Comparison of ENCODE assay signal across 11 mouse cellular contexts in the genomic region with DNA sequence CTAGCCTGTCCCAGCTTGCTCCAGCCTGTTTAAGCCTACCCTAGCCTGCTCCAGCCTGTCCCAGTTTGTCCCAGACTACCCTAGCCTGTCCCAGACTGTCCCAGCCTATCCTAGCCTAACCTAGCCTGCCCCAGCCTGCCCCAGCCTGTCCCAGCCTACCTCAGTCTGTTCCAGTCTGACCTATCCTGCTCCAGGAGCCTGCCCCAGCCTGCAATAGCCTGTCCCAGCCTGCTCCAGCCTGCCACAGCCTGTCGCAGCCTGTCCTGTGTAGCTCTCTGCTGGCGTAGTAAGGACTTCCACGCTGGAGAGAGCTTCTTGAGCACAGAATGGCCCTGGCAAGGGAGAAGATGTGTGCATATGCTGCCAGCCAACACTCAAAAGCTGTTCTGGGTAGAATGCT.
DNase-seq lines count a peak whose midpoint lies in the region; ATAC-seq and TF ChIP-seq lines count a peak whose summit lies in the region.
"Had no signal": no experiment of that assay in that cellular context is flagged by ENCODE, and none has a peak within 500 bp of the region (broad histone marks: within the 10 kb centered on the region; RNA-seq: fewer than 3 reads in every experiment).

No protein-coding gene starts in this region.

- H3K27ac ChIP-seq in heart, embryonic 14.5 days (replicated peaks in 1 of 2; ENCODE audit: control insufficient read depth in 1 of 2, insufficient read depth in 1 of 2, low read depth in 2 of 2, low read length in 2 of 2): no peak overlapping the region
- no peak overlapping the region for H3K27ac ChIP-seq in lung, embryonic 16.5 days (ENCODE audit: low read length)
- H3K27ac ChIP-seq in forebrain, postnatal 0 days (ENCODE audit: low read depth, low read length): no peak overlapping the region
- H3K27ac ChIP-seq: embryonic facial prominence, embryonic 15.5 days had no signal

- no peak overlapping the region for H3K4me2 ChIP-seq in heart, embryonic 14.5 days (ENCODE audit: low read length)
- H3K4me2 ChIP-seq in lung, embryonic 16.5 days (ENCODE audit: low read depth, low read length): no peak overlapping the region
- H3K4me2 ChIP-seq in forebrain, postnatal 0 days (ENCODE audit: low read depth): no peak overlapping the region
- H3K4me2 ChIP-seq: embryonic facial prominence, embryonic 15.5 days had no signal

- 37% methylated on average over 3 of the region's 3 CpGs for WGBS in heart, embryonic 14.5 days
- 31% methylated on average over 3 of the region's 3 CpGs for WGBS in lung, embryonic 16.5 days
- 73% methylated on average over 3 of the region's 3 CpGs for WGBS in forebrain, postnatal 0 days

- 0 out of 2 replicates have a peak, but pooled peaks have one; percentile 39 for ATAC-seq in heart, embryonic 14.5 days (ENCODE audit: insufficient number of reproducible peaks, insufficient read depth, low FRiP score, low read depth)
- ATAC-seq in lung, embryonic 16.5 days (ENCODE audit: low read depth): 0 out of 2 replicates have a peak, but pooled peaks have one; percentile 41
- ATAC-seq in forebrain, postnatal 0 days: peak; percentile 81
- ATAC-seq in megakaryocyte progenitor cell, adult 5-6 weeks (replicated peaks; ENCODE audit: poor library complexity): peak; percentile 29; the same call in 1 of the 2 replicates
- no peak for ATAC-seq in activated CD4-positive, CD25-positive, alpha-beta regulatory T cell, adult 4 months

- no peak for DNase-seq in heart, adult 18-20 months
- no peak for DNase-seq in lung, postnatal 36 days
- DNase-seq in forebrain, postnatal 0 days: peak; percentile 48
- DNase-seq in retina, postnatal 1 day: no peak
- DNase-seq: kidney, adult 2 months; thymus, postnatal 14 days had no signal

- H3K36me3 ChIP-seq in heart, embryonic 14.5 days (ENCODE audit: control insufficient read depth, insufficient read depth, low read length): no peaks in the 10 kb centered on the region
- no peaks in the 10 kb centered on the region for H3K36me3 ChIP-seq in lung, embryonic 16.5 days (ENCODE audit: control insufficient read depth, insufficient read depth, low read length)
- no peaks in the 10 kb centered on the region for H3K36me3 ChIP-seq in forebrain, postnatal 0 days (ENCODE audit: insufficient read depth)
- H3K36me3 ChIP-seq: embryonic facial prominence, embryonic 15.5 days had no signal

- no peak overlapping the region for H3K9ac ChIP-seq in heart, embryonic 14.5 days (ENCODE audit: low read length)
- H3K9ac ChIP-seq in lung, embryonic 16.5 days (ENCODE audit: low read length): no peak overlapping the region
- H3K9ac ChIP-seq in forebrain, postnatal 0 days: no peak overlapping the region
- H3K9ac ChIP-seq: embryonic facial prominence, embryonic 15.5 days had no signal

- peak; percentile 21; the same call in 1 of the 2 replicates for TF ChIP-seq CTCF in forebrain, postnatal 0 days (IDR thresholded peaks at IDR 0.05; ENCODE audit: low read depth)

- H3K27me3 ChIP-seq in heart, embryonic 14.5 days (ENCODE audit: control insufficient read depth, insufficient read depth, low read length): 0 out of 2 replicates have a peak, but pooled peaks cover 2% of the 10 kb centered on the region
- H3K27me3 ChIP-seq in lung, embryonic 16.5 days (ENCODE audit: control insufficient read depth, insufficient read depth, low read depth, low read length): peaks cover 10% of the 10 kb centered on the region
- H3K27me3 ChIP-seq in forebrain, postnatal 0 days (ENCODE audit: insufficient read depth, low read length): no peaks in the 10 kb centered on the region; the same call in 1 of the 2 replicates

- no peak overlapping the region for H3K4me3 ChIP-seq in heart, embryonic 14.5 days (ENCODE audit: control insufficient read depth in 1 of 2, insufficient read depth in 1 of 2, low read depth in 1 of 2, low read length in 2 of 2)
- H3K4me3 ChIP-seq in lung, embryonic 16.5 days (ENCODE audit: low read length): no peak overlapping the region
- H3K4me3 ChIP-seq in forebrain, postnatal 0 days (ENCODE audit: low read depth, low read length): no peak overlapping the region
- H3K4me3 ChIP-seq: embryonic facial prominence, embryonic 15.5 days had no signal

- 0 out of 2 replicates have a peak, but pooled peaks cover 2% of the 10 kb centered on the region for H3K9me3 ChIP-seq in heart, embryonic 14.5 days (ENCODE audit: control insufficient read depth, low read length)
- H3K9me3 ChIP-seq in lung, embryonic 16.5 days (ENCODE audit: control insufficient read depth, low read length): no peaks in the 10 kb centered on the region
- H3K9me3 ChIP-seq in forebrain, postnatal 0 days (ENCODE audit: low read length): no peaks in the 10 kb centered on the region
- H3K9me3 ChIP-seq: embryonic facial prominence, embryonic 15.5 days had no signal

- H3K4me1 ChIP-seq in heart, embryonic 14.5 days (ENCODE audit: control insufficient read depth in 2 of 2, insufficient read depth in 2 of 2, low read length in 2 of 2): peaks cover under 1% of the 10 kb centered on the region in 2 experiments; a peak in 1 of 4 replicates
- H3K4me1 ChIP-seq in lung, embryonic 16.5 days (replicated peaks; ENCODE audit: control insufficient read depth, insufficient read depth, low read length): no peaks in the 10 kb centered on the region
- H3K4me1 ChIP-seq in forebrain, postnatal 0 days (ENCODE audit: insufficient read depth): no peaks in the 10 kb centered on the region
